Mouse (Mus musculus): ENCODE data around the gene Mpst. TPM values are rescaled to one million over a fixed set of nuclear protein-coding genes. Genes with fewer than 3 reads are reported as not detected.
A peak's percentile ranks its signal among the peaks of the same experiment; 100 is the strongest.

Mpst gene
- polyA plus RNA-seq, 1 experiment: 67.2 TPM

DNA sequence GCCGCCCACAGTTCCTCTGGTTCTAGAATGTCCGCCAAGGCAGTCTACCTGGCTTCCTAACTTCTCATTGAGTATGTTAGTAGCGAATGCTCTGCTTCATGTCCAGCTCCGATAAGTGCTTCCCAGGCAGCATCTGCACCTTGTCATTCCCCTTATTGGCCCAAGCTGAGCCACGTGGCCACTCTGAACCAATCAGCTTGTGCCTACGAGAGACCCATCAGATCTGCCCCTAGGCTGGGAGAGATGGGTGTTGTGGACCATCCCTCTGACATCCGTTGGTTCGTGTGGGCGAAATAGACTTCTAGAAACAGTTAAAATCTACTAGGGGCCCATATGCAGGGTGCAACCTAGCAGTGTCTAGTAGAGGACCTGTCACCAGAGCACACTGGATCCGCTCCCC lies 28.4 kb upstream of the Mpst start:
- H3K27me3 ChIP-seq (ENCODE audit: control insufficient read depth, insufficient read depth, low read length): no peaks in the 10 kb centered on the region
- WGBS: 92% methylated on average over 10 of the region's 10 CpGs
- no peak for TF ChIP-seq CTCF (IDR thresholded peaks at IDR 0.05; ENCODE audit: borderline replicate concordance, insufficient read depth, low read depth, low read length)
- no peak for TF ChIP-seq POLR2A (IDR thresholded peaks at IDR 0.05; ENCODE audit: borderline replicate concordance, insufficient read depth, low read length)
- DNase-seq: no peak
- no peak overlapping the region for H3K27ac ChIP-seq (ENCODE audit: insufficient read depth, low read length)
- H3K4me1 ChIP-seq (ENCODE audit: control insufficient read depth, insufficient read depth, low read length): no peaks in the 10 kb centered on the region
- no peak overlapping the region for H3K4me3 ChIP-seq (replicated peaks; ENCODE audit: insufficient read depth, low read depth, low read length)

GRCm38 (mm10) chr15:78378556-78378955 lies 27.7 kb upstream of the Mpst start:
- H3K27ac ChIP-seq (ENCODE audit: insufficient read depth, low read length): no peak overlapping the region
- TF ChIP-seq CTCF (IDR thresholded peaks at IDR 0.05; ENCODE audit: borderline replicate concordance, insufficient read depth, low read depth, low read length) (no peak), POLR2A (IDR thresholded peaks at IDR 0.05; ENCODE audit: borderline replicate concordance, insufficient read depth, low read length) (no peak)
- H3K4me1 ChIP-seq (ENCODE audit: control insufficient read depth, insufficient read depth, low read length): no peaks in the 10 kb centered on the region
- H3K27me3 ChIP-seq (ENCODE audit: control insufficient read depth, insufficient read depth, low read length): no peaks in the 10 kb centered on the region
- 90% methylated on average over 10 of the region's 10 CpGs for WGBS
- no peak for DNase-seq
- no peak overlapping the region for H3K4me3 ChIP-seq (replicated peaks; ENCODE audit: insufficient read depth, low read depth, low read length)

DNA sequence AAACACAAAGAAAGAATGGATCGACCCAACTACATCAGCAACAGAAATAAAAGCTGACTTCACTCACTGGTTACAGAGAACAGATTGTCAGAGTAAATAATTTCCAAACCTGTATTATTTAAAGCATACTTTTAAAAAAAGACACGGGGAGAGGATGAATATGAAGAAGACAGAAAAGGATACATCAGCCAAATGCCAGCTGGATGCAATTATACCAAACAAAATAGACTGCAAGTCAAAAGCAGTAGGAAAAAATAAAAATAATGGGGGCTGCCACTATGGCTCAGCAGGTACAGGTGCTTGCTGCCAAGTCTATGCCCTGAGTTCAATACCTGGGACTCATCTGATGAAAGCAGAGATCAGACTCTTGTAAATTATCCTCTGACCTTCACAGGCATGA lies 26.0 kb upstream of the Mpst start:
- Histone ChIP-seq H3K4me1 (ENCODE audit: control insufficient read depth, insufficient read depth, low read length) (no peaks in the 10 kb centered on the region), H3K4me3 (replicated peaks; ENCODE audit: insufficient read depth, low read depth, low read length) (no peak overlapping the region), H3K27me3 (ENCODE audit: control insufficient read depth, insufficient read depth, low read length) (no peaks in the 10 kb centered on the region), H3K27ac (ENCODE audit: insufficient read depth, low read length) (no peak overlapping the region)
- DNase-seq: no peak
- 69% methylated on average over 2 of the region's 2 CpGs for WGBS
- TF ChIP-seq CTCF (IDR thresholded peaks at IDR 0.05; ENCODE audit: borderline replicate concordance, insufficient read depth, low read depth, low read length): no peak

GRCm38 (mm10) chr15:78380741-78381140 lies 25.5 kb upstream of the Mpst start:
- no peak for DNase-seq
- H3K27ac ChIP-seq (ENCODE audit: insufficient read depth, low read length): no peak overlapping the region
- no peaks in the 10 kb centered on the region for H3K4me1 ChIP-seq (ENCODE audit: control insufficient read depth, insufficient read depth, low read length)
- no peak for TF ChIP-seq CTCF (IDR thresholded peaks at IDR 0.05; ENCODE audit: borderline replicate concordance, insufficient read depth, low read depth, low read length)
- TF ChIP-seq POLR2A (IDR thresholded peaks at IDR 0.05; ENCODE audit: borderline replicate concordance, insufficient read depth, low read length): no peak
- WGBS: 36% methylated on average over 4 of the region's 4 CpGs
- no peaks in the 10 kb centered on the region for H3K27me3 ChIP-seq (ENCODE audit: control insufficient read depth, insufficient read depth, low read length)
- H3K4me3 ChIP-seq (replicated peaks; ENCODE audit: insufficient read depth, low read depth, low read length): no peak overlapping the region

GRCm38 (mm10) chr15:78382115-78382514 lies 24.1 kb upstream of the Mpst start:
- H3K27ac ChIP-seq (ENCODE audit: insufficient read depth, low read length): no peak overlapping the region
- H3K27me3 ChIP-seq (ENCODE audit: control insufficient read depth, insufficient read depth, low read length): no peaks in the 10 kb centered on the region
- WGBS: 95% methylated on average over 4 of the region's 4 CpGs
- DNase-seq: no peak
- H3K4me1 ChIP-seq (ENCODE audit: control insufficient read depth, insufficient read depth, low read length): no peaks in the 10 kb centered on the region
- no peak overlapping the region for H3K4me3 ChIP-seq (replicated peaks; ENCODE audit: insufficient read depth, low read depth, low read length)
- TF ChIP-seq CTCF (IDR thresholded peaks at IDR 0.05; ENCODE audit: borderline replicate concordance, insufficient read depth, low read depth, low read length): no peak
- TF ChIP-seq POLR2A (IDR thresholded peaks at IDR 0.05; ENCODE audit: borderline replicate concordance, insufficient read depth, low read length): no peak

- H3K4me3 ChIP-seq (replicated peaks; ENCODE audit: insufficient read depth, low read depth, low read length): no peak overlapping the region
- H3K27ac ChIP-seq (ENCODE audit: insufficient read depth, low read length): peak overlapping the region; percentile 51; the same call in 1 of the 2 replicates
- WGBS: 54% methylated on average over 11 of the region's 11 CpGs
- peak; percentile 24 to 50 for DNase-seq
- H3K4me1 ChIP-seq (ENCODE audit: control insufficient read depth, insufficient read depth, low read length): no peaks in the 10 kb centered on the region
- TF ChIP-seq POLR2A (IDR thresholded peaks at IDR 0.05; ENCODE audit: borderline replicate concordance, insufficient read depth, low read length): no peak
- TF ChIP-seq CTCF (IDR thresholded peaks at IDR 0.05; ENCODE audit: borderline replicate concordance, insufficient read depth, low read depth, low read length): no peak
- H3K27me3 ChIP-seq (ENCODE audit: control insufficient read depth, insufficient read depth, low read length): no peaks in the 10 kb centered on the region
Measured at GRCm38 (mm10) chr15:78383450-78384219, 22.6 kb upstream of the Mpst start.

GRCm38 (mm10) chr15:78384220-78385116 lies 21.7 kb upstream of the Mpst start:
- Histone ChIP-seq H3K27ac (ENCODE audit: insufficient read depth, low read length) (peak overlapping the region; percentile 51), H3K4me1 (ENCODE audit: control insufficient read depth, insufficient read depth, low read length) (peaks cover under 1% of the 10 kb centered on the region; the same call in 1 of the 2 replicates), H3K4me3 (replicated peaks; ENCODE audit: insufficient read depth, low read depth, low read length) (no peak overlapping the region), H3K27me3 (ENCODE audit: control insufficient read depth, insufficient read depth, low read length) (no peaks in the 10 kb centered on the region)
- DNase-seq: peak; percentile 25 to 51
- 56% methylated on average over 7 of the region's 7 CpGs for WGBS
- no peak for TF ChIP-seq CTCF (IDR thresholded peaks at IDR 0.05; ENCODE audit: borderline replicate concordance, insufficient read depth, low read depth, low read length)

DNA sequence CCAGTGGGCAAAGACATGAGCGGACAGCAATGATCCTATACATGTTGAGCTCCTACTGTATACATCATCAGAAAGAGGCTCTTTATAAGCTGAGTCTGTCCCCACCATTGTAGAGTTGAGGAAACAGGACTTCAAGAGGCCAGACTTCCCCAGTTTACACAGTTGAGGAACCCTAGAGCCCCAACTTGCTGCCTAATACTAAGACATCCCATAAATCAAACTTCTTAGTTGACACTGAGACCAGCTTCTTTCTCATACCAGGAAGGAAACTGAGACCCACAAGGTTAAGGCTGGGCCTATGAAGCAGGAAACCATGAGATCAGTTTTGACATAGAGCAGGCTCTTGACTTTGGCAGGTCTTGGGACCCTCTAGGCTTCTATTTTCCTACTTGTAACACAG lies 20.7 kb upstream of the Mpst start:
- no peak for DNase-seq
- Histone ChIP-seq H3K4me1 (ENCODE audit: control insufficient read depth, insufficient read depth, low read length) (peaks cover 11% of the 10 kb centered on the region), H3K27me3 (ENCODE audit: control insufficient read depth, insufficient read depth, low read length) (no peaks in the 10 kb centered on the region), H3K27ac (ENCODE audit: insufficient read depth, low read length) (no peak overlapping the region), H3K4me3 (replicated peaks; ENCODE audit: insufficient read depth, low read depth, low read length) (no peak overlapping the region)
- WGBS: 100% methylated on average over 1 of the region's 1 CpGs
- TF ChIP-seq CTCF (IDR thresholded peaks at IDR 0.05; ENCODE audit: borderline replicate concordance, insufficient read depth, low read depth, low read length): no peak
- TF ChIP-seq POLR2A (IDR thresholded peaks at IDR 0.05; ENCODE audit: borderline replicate concordance, insufficient read depth, low read length): no peak

Data from cerebellum, adult 2 months (tissue).